Mouse (Mus musculus) embryonic facial prominence, embryonic 13.5 days (tissue): ENCODE data around the gene Zfp791. TPM values are rescaled to one million over a fixed set of nuclear protein-coding genes. Genes with fewer than 3 reads are reported as not detected.

Source experiments
- ATAC-seq: fragments of 200-750 bp; cut with Nextera tagmentation; 2 replicates; pipeline ENCODE4 v1.8.0; 2017; ENCODE audit warnings: low read depth; ENCODE audit not compliant: insufficient number of reproducible peaks, insufficient read depth, low FRiP score, low TSS enrichment
- H3K27ac ChIP-seq: fragments of 300-500 bp; sonication (generic); 2 replicates; pipeline ENCODE4 v1.5.1; 2015; ENCODE audit warnings: moderate library complexity, mild to moderate bottlenecking, inconsistent platforms
- H3K27me3 ChIP-seq: fragments of 300-500 bp; sonication (generic); 2 replicates; pipeline ENCODE4 v1.6.1; 2015; ENCODE audit warnings: mild to moderate bottlenecking, inconsistent platforms
- H3K36me3 ChIP-seq: fragments of 300-500 bp; sonication (generic); 2 replicates; pipeline ENCODE4 v1.6.1; 2015; ENCODE audit warnings: mild to moderate bottlenecking, inconsistent platforms
- H3K4me1 ChIP-seq: fragments of 300-500 bp; sonication (generic); 2 replicates; pipeline ENCODE4 v1.6.1; 2015; ENCODE audit warnings: inconsistent platforms
- H3K4me2 ChIP-seq: fragments of 300-500 bp; sonication (generic); 2 replicates; pipeline ENCODE4 v1.6.1; 2015; ENCODE audit warnings: moderate library complexity, mild to moderate bottlenecking, inconsistent platforms
- H3K4me3 ChIP-seq: fragments of 300-500 bp; sonication (generic); 2 replicates; pipeline ENCODE4 v1.5.1; 2015; ENCODE audit warnings: mild to moderate bottlenecking, inconsistent platforms
- H3K9ac ChIP-seq: fragments of 300-500 bp; sonication (generic); 2 replicates; pipeline ENCODE4 v1.6.1; 2015; ENCODE audit warnings: mild to moderate bottlenecking, inconsistent platforms
- H3K9me3 ChIP-seq: fragments of 300-500 bp; sonication (generic); 2 replicates; pipeline ENCODE4 v1.6.1; 2016; ENCODE audit warnings: inconsistent platforms
- WGBS: fragments of 180-500 bp; shearing (Covaris S2); methylation state at CpG from one replicate; pipeline ENCODE4 v1.1.7; 2015; ENCODE audit warnings: mixed read lengths; 5-methylcytosine and 5-hydroxymethylcytosine counted together
- microRNA-seq: library from miRNA; unstranded; fragments of <30 nt; microRNA quantifications from one replicate; pipeline ENCODE4, GENCODE M21; 2016
- polyA plus RNA-seq: library from polyadenylated mRNA; unstranded; fragments of >200 nt; fragmentation: Nextera tagmentation; extraction: Ambion mirVana; gene quantifications from 2 replicates; pipeline ENCODE4 v1.2.1, GENCODE M21; 2015

The Zfp791 gene
- polyA plus RNA-seq, 1 experiment from 2014 or later: 2.9 TPM

DNA sequence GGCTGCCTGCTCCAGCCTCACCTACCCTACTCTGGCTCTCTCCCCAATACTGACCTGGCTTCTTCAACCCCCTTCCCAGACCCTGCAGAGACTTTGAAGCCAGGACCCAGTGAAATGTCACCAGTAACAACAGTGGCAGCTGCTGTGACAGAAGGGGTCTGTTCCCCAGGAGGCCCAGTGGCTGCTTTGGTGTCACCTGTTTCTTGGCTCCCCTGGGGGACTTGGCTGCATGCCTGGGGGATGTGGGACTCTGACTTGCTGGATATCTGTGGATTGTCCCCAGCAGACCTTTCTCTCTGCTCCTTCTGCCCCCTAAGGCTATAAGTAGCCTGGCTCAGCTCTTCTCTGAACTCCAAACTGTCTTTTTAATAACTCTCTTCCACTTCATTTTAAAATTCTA is 54.9 kb downstream of the Zfp791 start, which contains the start of gene Gm5741:
Gene Gm5741 (minus strand): TSS at position 1 of the 400 bp plus-strand sequence.
- ATAC-seq: no peak
- no peaks in the 10 kb centered on the region for H3K9me3 ChIP-seq
- H3K36me3 ChIP-seq: peaks cover 41% of the 10 kb centered on the region
- no peak within 1 kb of the TSS for H3K27ac ChIP-seq
- H3K9ac ChIP-seq: peak within 1 kb of the TSS; percentile 7; the same call in 1 of the 2 replicates
- H3K27me3 ChIP-seq: no peaks in the 10 kb centered on the region
- H3K4me3 ChIP-seq: no peak within 1 kb of the TSS
- H3K4me2 ChIP-seq: no peak within 1 kb of the TSS
- H3K4me1 ChIP-seq: peaks cover 9% of the 10 kb centered on the region

DNA sequence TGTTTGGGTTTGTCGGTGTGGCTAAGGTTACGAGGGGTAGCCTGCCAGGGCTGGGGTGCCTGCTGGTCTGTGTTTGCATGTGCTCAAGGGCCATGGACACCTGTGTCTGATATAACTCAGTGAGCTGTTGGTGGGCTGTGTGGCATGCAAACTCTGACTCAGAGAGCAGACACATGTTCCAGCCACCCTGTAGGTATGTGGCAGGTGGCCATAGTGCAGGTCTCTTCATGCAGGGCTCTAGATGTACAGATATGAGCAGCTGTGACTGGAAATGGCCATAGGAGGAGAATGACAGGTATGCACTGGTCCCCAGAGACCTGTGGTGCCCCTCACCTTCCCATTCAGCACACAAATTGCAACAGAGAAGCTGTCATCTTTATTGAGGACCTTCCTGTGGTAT is 55.7 kb downstream of the Zfp791 start:
- Histone ChIP-seq H3K4me1 (peaks cover 5% of the 10 kb centered on the region), H3K36me3 (peaks cover 41% of the 10 kb centered on the region), H3K9me3 (no peaks in the 10 kb centered on the region), H3K27me3 (no peaks in the 10 kb centered on the region), H3K4me3 (no peak overlapping the region), H3K27ac (no peak overlapping the region), H3K9ac (no peak overlapping the region), H3K4me2 (no peak overlapping the region)
- 90% methylated on average over 2 of the region's 2 CpGs for WGBS
- ATAC-seq: no peak

DNA sequence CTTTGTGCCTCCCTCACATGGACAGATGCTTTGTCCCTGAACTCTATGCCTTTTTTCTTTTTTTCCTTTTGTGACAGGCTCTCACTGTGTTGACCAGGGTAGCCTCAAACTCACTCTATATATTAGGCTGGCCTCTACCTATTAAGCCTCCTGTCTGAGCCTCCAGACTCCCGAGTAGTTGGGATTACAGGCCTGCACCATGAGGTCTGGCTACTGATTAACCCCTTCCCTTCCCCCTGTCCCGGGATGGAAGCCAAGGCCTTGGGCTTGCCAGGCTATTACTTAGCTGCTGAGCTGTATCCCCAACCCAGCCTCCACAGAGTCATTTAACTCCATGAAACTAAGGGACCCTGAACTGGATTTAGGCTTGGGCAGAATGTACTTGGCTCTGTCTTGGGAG is 57.7 kb downstream of the Zfp791 start:
- no peaks in the 10 kb centered on the region for H3K27me3 ChIP-seq
- no peak overlapping the region for H3K4me2 ChIP-seq
- no peak overlapping the region for H3K9ac ChIP-seq
- H3K36me3 ChIP-seq: peaks cover 44% of the 10 kb centered on the region
- ATAC-seq: no peak
- WGBS: 50% methylated on average over 2 of the region's 2 CpGs
- H3K9me3 ChIP-seq: no peaks in the 10 kb centered on the region
- peaks cover 17% of the 10 kb centered on the region for H3K4me1 ChIP-seq
- no peak overlapping the region for H3K27ac ChIP-seq
- no peak overlapping the region for H3K4me3 ChIP-seq

DNA sequence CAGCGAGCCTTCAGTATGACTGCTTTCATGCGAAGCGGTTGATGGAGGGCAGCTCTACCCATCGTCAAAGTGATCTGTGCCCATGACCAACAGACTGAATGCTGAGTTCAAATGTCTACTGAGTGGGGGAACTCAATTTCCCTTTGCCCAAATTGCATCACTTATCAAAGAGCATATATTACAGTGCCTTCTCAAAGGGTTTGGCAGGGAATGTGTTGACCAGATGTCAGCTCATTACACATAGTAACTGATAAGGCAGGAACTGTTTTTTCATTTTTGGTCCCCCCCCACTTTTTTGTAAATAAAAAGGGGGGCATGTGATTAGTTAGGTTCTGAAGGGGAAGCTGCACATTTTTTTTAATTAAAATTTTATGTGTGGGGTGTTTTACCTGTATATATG is 60.3 kb downstream of the Zfp791 start:
- no peak for ATAC-seq
- H3K4me2 ChIP-seq: no peak overlapping the region
- no peak overlapping the region for H3K9ac ChIP-seq
- H3K9me3 ChIP-seq: no peaks in the 10 kb centered on the region
- peaks cover 37% of the 10 kb centered on the region for H3K36me3 ChIP-seq
- no peaks in the 10 kb centered on the region for H3K27me3 ChIP-seq
- H3K4me3 ChIP-seq: no peak overlapping the region
- peaks cover 17% of the 10 kb centered on the region for H3K4me1 ChIP-seq
- H3K27ac ChIP-seq: no peak overlapping the region
- WGBS: 92% methylated on average over 4 of the region's 4 CpGs

DNA sequence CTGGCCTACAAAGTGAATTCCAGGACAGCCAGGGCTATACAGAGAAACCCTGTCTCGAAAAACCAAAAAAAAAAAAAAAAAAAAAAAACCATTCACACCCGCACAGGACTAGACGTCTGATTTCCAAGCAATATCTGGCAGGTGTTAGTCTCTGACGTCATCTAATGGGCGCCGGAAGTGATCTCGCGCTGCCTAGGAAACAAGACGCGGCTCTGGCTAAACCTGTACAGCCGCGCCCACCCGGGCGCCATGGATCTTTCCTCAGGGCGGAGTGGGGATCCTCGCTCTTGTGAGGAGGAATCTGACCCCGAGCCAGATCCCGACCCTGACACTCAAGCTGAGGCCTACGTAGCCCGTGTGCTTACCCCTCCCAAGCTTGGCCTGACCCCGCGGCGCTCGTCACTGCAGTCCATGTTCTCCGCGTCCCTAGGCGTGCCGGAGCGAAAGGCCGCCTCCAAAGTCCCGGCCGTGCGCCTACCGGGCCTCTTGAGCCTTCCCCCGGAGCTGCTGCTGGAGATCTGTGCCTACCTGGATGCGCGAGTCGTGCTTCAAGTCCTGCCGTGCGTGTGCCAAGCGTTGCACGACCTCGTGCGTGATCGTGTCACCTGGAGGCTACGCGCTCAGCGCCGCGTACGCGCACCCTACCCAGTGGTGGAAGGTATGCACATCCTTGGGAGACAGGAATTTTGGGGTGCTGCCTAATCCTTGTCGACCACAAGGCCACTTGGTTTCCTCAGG is 62.8 kb downstream of the Zfp791 start, which contains the start of gene Fbxw9:
Gene Fbxw9 (plus strand): TSS at position 177 of the 738 bp plus-strand sequence.
- peak within 1 kb of the TSS; percentile 87 for H3K4me3 ChIP-seq
- no peaks in the 10 kb centered on the region for H3K9me3 ChIP-seq
- 0 out of 2 replicates have a peak within 1 kb of the TSS, but pooled peaks have one; percentile 60 for H3K27ac ChIP-seq
- WGBS: 1% methylated on average over 53 of the region's 53 CpGs
- H3K27me3 ChIP-seq: no peaks in the 10 kb centered on the region
- peak; percentile 83 for ATAC-seq
- peaks cover 33% of the 10 kb centered on the region for H3K36me3 ChIP-seq
- H3K4me2 ChIP-seq: peak within 1 kb of the TSS; percentile 91
- peaks cover 17% of the 10 kb centered on the region for H3K4me1 ChIP-seq
- peak within 1 kb of the TSS; percentile 86 for H3K9ac ChIP-seq

Small RNA genes within 50 kb of the gene (microRNA-seq; reads per million reads assigned to microRNA genes)
- gene Gm23388 (2.6 reads per million, percentile 9 among the genes with 10 or more reads in this experiment), gene Mir7070 (0.55 reads per million)

Other genes with a start within 250 kb of the Zfp791 start
- gene Gcdh, start 229.2 kb downstream of the Zfp791 start, polyA plus RNA-seq: 39.1 and 40.6 TPM in 2 replicates
- 1.8 and 5.6 TPM in 2 replicates for gene Klf1, start 221.2 kb downstream of the Zfp791 start, polyA plus RNA-seq
- 15.9 and 22.7 TPM in 2 replicates for gene Dnase2a, start 214.5 kb downstream of the Zfp791 start, polyA plus RNA-seq
- gene Mast1, start 185.7 kb downstream of the Zfp791 start, polyA plus RNA-seq: 1.4 and 1.6 TPM in 2 replicates
- 0.36 and 0.39 TPM in 2 replicates for gene Rtbdn, start 176.1 kb downstream of the Zfp791 start, polyA plus RNA-seq
- gene Gm49661, start 153.7 kb downstream of the Zfp791 start, polyA plus RNA-seq: not detected in 2 replicates
- 888 and 1,010 TPM in 2 replicates for gene Prdx2, start 153.5 kb downstream of the Zfp791 start, polyA plus RNA-seq
- gene Rnaseh2a, start 153.3 kb downstream of the Zfp791 start, polyA plus RNA-seq: 93.2 and 94.5 TPM in 2 replicates
- 10.4 and 11.2 TPM in 2 replicates for gene Junb, start 144.4 kb downstream of the Zfp791 start, polyA plus RNA-seq
- gene Hook2, start 132.5 kb downstream of the Zfp791 start, polyA plus RNA-seq: 23.2 and 24.7 TPM in 2 replicates
- 0.14 TPM in 1 of 2 replicates, not detected in the other for gene Best2, start 108.6 kb downstream of the Zfp791 start, polyA plus RNA-seq
- gene Asna1, start 97.8 kb downstream of the Zfp791 start, polyA plus RNA-seq: 126 and 139 TPM in 2 replicates
- gene Trir, start 96.3 kb downstream of the Zfp791 start, polyA plus RNA-seq: 133 and 146 TPM in 2 replicates
- gene Tnpo2, start 86.2 kb downstream of the Zfp791 start, polyA plus RNA-seq: 30.1 and 43.4 TPM in 2 replicates
- 36.7 and 38.2 TPM in 2 replicates for gene Fbxw9, start 63.0 kb downstream of the Zfp791 start, polyA plus RNA-seq
- gene Gm5741, start 55.1 kb downstream of the Zfp791 start, polyA plus RNA-seq: 1.1 and 1.4 TPM in 2 replicates
- 55.1 and 70.7 TPM in 2 replicates for gene Dhps, start 51.3 kb downstream of the Zfp791 start, polyA plus RNA-seq
- 129 and 130 TPM in 2 replicates for gene Wdr83os, start 42.4 kb downstream of the Zfp791 start, polyA plus RNA-seq
- gene Wdr83, start 41.8 kb downstream of the Zfp791 start, polyA plus RNA-seq: 45.2 and 46.2 TPM in 2 replicates
- gene Man2b1, start 39.8 kb downstream of the Zfp791 start, polyA plus RNA-seq: 29.1 and 29.6 TPM in 2 replicates
- gene Cks1brt, start 28.8 kb upstream of the Zfp791 start, polyA plus RNA-seq: not detected in 2 replicates
- gene Olfr371, start 102.9 kb upstream of the Zfp791 start, polyA plus RNA-seq: not detected in 2 replicates
- 111 and 116 TPM in 2 replicates for gene Orc6, start 176.5 kb upstream of the Zfp791 start, polyA plus RNA-seq
- 127 and 136 TPM in 2 replicates for gene Vps35, start 176.7 kb upstream of the Zfp791 start, polyA plus RNA-seq